Mouse (Mus musculus) naive thymus-derived CD4-positive, alpha-beta T cell, adult 5 months (primary cell): ENCODE results near the gene Hpd. TPM values are rescaled to one million over a fixed set of nuclear protein-coding genes. Genes with fewer than 3 reads are reported as not detected.

Source experiments
- polyA plus RNA-seq: library from polyadenylated mRNA; unstranded; fragments of 100-300 nt; shearing (Covaris generic); gene quantifications from one replicate; pipeline ENCODE4 v1.2.1, GENCODE M21; 2017

Gene Hpd
- not detected for polyA plus RNA-seq

GRCm38 (mm10) chr5:123182651-123183050 lies at the start of gene Hpd:
Hpd (minus strand) TSS chr5:123182727.

DNA sequence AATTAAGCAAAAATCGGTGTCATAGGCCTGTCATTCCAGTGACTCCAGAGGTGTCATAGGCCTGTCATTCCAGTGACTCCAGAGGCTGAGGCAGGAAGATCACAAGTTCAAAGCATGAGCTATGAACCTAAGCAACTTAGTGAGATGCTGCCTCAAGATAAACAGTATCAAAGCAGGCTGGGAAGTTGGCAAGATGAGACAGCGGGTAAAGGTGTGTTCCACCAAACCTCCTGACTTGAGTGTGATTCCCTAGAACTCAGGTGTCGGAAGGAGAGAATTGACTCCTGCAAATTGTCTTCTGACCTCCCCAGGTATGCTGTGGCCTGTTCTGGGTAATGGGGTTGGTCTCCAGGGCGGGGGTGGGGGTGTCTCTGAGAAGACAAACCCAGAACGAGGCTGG lies 13.2 kb downstream of the Hpd start, which contains the start of gene Psmd9:
Gene Psmd9 (plus strand): TSS at position 130 of the 400 bp plus-strand sequence.

DNA sequence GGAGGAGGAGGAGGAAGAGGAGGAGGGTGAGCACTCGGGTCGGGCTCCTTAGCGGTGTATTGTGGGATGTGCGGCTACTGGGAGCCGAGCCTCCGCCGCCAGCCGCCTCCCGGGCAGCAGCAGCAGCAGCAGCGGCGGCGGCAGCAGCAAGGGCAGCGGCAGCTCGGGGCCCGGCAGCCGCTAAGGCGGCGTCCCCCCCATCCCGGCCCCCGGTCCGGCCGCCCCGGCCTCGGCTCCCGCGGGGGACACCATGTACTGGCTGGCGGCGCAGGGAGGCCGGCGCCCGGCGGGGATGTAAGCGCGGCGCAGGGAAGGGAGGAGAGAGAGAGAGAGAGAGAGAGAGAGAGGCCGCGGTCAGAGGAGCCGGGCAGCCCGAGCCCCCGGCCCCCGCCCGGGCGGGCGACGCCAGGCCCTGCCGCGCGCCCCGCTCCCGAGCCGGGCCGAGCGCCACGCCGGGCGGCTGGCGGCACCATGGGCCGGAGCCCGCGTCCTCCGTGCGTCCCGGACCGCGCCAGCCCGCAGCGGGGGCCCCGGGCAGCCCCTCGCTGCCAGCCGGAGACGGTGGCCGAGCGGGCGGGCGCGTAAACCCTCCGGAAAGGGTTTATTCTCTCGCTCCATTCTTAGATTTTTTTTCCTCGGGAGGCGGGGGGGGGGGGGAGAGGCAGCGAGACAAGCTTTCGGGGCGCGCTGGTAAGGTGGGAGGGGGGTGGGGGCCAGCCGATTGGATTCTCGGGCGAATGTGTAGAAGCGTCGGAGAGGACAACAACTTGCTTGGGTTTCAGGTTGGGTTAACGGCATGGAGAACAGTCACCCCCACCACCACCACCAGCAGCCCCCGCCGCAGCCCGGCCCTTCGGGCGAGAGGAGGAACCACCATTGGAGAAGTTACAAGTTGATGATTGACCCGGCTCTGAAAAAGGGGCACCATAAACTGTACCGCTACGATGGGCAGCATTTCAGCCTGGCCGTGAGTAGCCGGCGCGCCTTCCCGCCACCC lies 40.1 kb downstream of the Hpd start, which contains the start of gene Setd1b:
Gene Setd1b (plus strand): TSS at position 33 of the 997 bp plus-strand sequence.

GRCm38 (mm10) chr5:123132308-123133071 lies 50.0 kb downstream of the Hpd start, which contains the start of gene Rhof:
Rhof (minus strand) TSS chr5:123132692.

Other genes with a start within 250 kb of the Hpd start
- gene Kdm2b, start 192.9 kb downstream of the Hpd start, polyA plus RNA-seq, result 78.7 TPM
- gene Orai1, start 167.7 kb downstream of the Hpd start, polyA plus RNA-seq, result 259 TPM
- gene Morn3, start 135.7 kb downstream of the Hpd start, polyA plus RNA-seq, result not detected
- gene Tmem120b, start 114.3 kb downstream of the Hpd start, polyA plus RNA-seq, result 13.2 TPM
- gene Rhof, start 50.0 kb downstream of the Hpd start, polyA plus RNA-seq, result 81.7 TPM
- gene Setd1b, start 40.5 kb downstream of the Hpd start, polyA plus RNA-seq, result 12.1 TPM
- 47.3 TPM for gene Psmd9, start 13.3 kb downstream of the Hpd start, polyA plus RNA-seq
- 1.1 TPM for gene Wdr66, start 69.4 kb upstream of the Hpd start, polyA plus RNA-seq
- 5.7 TPM for gene Bcl7a, start 161.1 kb upstream of the Hpd start, polyA plus RNA-seq
- gene Mlxip, start 212.1 kb upstream of the Hpd start, polyA plus RNA-seq, result 78.5 TPM